Mouse (Mus musculus) layer of hippocampus, postnatal 36 days (tissue): ENCODE measurements around the gene Tctex1d2. TPM values are rescaled to one million over a fixed set of nuclear protein-coding genes. Genes with fewer than 3 reads are reported as not detected.

Source experiments
- DNase-seq, 2 experiments: peaks; one replicate each; pipeline ENCODE4 v3.0.0; 2022
- total RNA-seq, 2 experiments: library from RNA; stranded (reverse); gene quantifications; 2 replicates each; pipeline ENCODE4 v1.2.3; 2021

Tctex1d2 gene
- total RNA-seq = 10 to 100 TPM; 12.0 to 13.2 TPM

DNA sequence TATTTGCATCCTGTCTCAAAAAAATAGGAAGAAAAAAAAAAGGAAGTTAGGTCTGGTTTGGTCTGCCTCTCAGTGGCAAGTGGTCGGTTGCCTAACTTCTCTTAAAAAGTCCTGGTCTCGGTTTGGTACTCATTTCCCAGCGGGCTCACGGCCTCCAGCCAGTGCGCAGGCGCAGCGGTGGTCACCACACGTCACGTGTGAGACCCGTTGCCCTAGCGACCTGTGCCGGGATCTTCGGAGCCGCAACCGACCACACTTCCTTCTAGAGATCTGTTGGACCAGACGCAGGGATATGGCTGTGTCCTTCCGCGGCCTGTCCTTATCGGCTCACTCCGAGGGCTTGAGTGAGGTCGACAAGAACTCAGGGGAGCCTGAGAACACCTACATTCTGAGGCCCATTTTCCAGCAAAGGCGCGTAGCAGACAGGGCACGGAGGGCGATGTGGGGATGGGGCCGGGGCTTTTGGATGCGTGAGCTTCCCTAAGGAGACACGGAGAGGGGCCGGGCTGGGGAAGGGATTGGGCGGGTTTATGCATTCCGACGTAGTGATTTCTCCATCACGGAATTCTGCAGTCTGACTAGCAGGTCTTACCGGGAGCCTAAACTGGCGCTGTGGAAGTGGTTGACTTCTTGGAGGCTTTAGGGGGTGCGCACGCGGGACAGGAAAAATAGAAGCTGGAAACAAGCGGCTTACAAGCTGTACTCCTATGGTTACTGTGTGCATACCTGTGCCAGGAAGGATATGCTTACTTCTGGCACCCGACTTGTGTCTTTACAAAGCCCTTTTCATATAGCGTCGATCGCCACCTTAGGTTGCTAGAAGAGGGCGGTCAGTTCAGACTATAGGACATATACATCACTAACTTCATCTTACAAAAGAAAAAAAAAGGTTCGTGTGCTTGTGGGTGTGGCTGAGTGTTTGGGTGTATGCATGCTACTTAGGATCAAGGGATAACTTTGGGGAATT, at the start of gene Tctex1d2:
Gene Tctex1d2, plus strand, starts transcription at position 186 of the 967 bp plus-strand sequence.
- DNase-seq = peak; percentile 86 to 91

- DNase-seq = peak in 1 of 2 experiments; percentile 12
These were observed 48.2 kb upstream of the Tctex1d2 start for GRCm38 (mm10) chr16:32371351-32371750.

DNA sequence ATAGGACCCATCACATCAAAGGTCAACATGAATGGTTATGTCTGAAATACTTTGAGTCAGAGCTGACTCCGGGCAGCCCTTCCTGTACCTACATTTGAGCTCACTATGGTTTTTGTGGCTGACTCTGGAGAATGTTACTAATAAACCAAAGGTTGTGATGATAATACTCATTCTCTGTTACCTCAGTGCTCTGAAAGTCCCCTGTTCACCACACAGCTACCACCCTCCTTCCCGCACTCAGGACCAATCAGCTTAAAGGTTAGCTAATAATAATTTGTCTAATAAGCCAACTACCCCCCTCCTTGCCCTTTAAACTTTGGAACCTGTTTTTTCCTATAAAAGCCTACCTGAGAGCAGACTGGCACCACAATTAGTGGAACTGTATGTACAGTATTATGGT, 39.9 kb upstream of the Tctex1d2 start:
- DNase-seq = no peak

DNA sequence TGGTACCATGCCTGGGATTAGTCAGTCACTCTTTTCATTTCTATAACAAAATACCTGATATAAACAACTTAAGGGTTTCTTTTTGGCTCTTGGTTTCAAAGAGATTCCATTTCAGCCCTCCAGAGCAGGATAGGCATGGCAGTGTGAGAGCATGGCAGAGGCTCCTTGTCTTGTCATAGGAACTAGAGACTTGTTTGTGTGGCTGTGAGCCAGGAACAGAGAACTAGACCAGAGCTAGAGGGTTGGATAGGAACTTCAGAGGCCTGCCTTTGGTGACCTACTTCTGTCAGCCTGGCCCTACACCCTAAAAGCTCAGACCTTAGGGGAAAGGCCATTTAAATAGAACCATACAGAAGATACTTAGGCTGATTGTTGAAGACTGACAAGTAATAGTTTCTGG, 36.6 kb upstream of the Tctex1d2 start:
- no peak for DNase-seq

DNA sequence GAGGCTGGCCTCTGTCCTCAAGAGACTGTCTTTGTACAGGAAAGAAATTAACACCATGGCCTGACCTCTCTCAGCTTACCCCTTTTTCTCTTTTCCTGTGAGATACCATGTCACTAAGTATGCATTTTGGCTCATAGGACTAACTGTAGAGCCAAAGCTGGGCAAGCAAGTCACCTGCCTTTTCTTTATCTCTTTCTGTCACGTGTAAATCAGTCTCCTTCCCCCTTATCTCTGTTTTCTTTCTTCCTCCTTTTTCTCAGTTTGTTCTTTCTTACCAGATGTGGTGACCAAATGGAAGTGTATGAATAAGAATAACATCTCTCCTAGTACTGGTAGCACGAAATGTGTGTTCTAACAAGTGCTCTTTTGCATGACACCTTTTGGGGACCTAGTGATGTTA, 34.6 kb upstream of the Tctex1d2 start:
- no peak for DNase-seq

DNA sequence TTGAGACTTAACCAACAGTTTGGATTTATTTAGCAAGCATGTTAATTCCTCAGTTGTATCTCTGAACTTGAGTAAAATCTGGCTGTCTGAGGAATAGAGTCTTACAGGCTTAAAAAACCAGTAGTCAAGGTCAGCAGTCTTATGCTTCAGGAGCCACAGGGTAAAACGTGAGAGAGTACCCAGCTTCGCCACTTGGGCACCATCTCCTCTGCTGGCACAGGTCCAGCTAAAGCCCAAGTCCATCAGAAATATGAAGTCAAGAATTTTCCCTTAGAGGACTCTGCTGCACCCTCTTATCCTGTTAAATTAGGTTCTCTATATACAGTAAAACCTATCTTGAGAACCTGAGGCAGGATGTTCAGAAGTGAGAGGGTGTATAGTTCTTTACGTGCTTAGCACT, 32.7 kb upstream of the Tctex1d2 start:
- DNase-seq = no peak

GRCm38 (mm10) chr16:32389049-32389448, 30.5 kb upstream of the Tctex1d2 start:
- DNase-seq = no peak

DNA sequence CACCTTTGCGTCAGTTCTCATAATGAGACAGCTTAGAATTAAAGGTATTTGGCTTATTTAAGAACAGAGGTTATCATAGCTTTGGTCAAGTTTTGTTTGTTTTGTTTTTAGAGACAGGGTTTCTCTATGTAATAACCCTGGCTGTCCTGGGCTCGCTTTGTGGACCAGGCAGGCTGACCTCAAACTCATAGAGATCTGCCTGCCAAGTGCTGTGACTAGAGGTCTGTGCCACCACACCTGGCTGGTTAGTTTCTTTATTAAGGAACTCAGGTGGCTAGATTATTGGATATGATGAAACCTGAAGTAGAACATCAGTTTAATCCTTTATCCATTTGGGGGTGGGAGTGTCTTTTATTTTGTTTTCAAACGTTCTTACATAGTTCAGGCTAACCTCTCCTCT, 29.7 kb upstream of the Tctex1d2 start:
- DNase-seq = no peak

- DNase-seq = no peak
These were observed 28.6 kb upstream of the Tctex1d2 start for GRCm38 (mm10) chr16:32390882-32391281.

- no peak for DNase-seq
These were observed 23.6 kb upstream of the Tctex1d2 start for GRCm38 (mm10) chr16:32395679-32396540.

- no peak for DNase-seq
These were observed 23.0 kb upstream of the Tctex1d2 start for GRCm38 (mm10) chr16:32396541-32396835.

- DNase-seq = no peak
These were observed 21.3 kb upstream of the Tctex1d2 start for GRCm38 (mm10) chr16:32398206-32398605.

DNA sequence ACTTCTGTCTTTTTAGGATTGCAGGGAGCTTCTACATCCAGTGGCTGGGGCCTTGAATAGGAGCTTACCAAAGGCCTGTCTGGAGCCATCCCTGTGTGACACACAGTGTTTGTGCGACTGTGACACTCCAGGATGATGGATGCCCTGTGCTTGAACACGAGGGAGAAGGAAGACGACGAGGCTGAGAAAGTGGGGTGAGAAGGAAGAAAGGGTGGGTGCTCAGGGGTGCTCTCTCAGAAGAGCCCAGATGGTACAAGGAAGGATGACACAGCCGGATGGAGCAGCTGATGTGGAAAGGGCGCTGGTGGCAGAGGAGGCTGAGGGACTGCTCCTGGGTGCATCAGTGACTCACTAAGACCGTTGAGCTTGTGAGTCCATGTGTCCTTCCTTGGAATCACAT, 19.2 kb upstream of the Tctex1d2 start, which contains the start of gene Tm4sf19:
Gene Tm4sf19, plus strand, starts transcription at position 240 of the 400 bp plus-strand sequence.
- no peak for DNase-seq

DNA sequence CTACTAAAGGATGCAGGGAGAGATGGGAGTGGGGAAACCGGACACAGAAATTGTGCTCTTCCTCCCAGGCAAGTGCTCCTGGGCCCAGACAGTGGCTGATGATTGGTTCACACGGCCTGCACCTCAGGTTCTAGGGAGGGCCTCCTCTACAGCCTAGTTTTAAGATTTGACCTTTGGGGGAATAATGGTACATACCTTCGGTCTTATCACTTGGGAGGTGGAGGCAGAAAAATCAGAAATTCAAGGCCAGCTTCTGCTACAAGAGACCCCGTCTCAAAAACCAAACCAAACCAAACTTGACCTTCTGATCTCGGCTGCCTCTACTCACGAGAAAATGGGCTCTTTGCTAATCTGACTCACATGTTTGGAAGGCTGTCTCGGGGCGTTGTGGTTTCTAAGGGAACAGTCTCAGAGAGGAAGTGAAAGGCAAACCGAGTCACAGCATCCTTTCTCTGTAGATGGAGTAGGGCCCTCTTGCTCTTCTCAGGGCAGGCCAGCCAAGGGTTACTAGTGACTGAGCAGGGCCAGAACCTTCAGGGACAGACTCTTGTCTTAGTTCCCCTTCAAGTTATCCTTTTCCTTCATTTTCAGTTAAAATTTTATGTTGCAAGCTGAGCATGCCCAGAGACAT, 18.1 kb upstream of the Tctex1d2 start:
- DNase-seq = no peak

DNA sequence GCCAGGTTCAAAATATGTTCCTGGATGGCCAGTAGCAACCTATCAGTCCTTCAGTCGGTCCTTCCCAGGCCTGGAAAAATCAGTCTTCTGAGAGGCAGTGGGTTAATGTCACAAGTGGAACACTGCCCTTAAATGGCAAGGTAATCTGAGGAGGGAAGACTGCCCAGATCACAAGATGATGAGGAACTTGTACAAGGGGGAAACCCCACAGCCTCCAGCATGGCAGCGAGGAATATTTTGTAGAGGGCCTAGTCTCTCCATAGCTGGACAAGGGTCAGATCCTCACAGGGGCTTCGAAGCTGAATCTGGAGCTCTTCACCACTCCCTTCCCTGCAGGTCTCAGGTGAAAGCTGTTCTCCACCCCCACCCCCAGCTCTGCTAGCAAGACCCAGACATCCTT, 16.7 kb upstream of the Tctex1d2 start:
- DNase-seq = no peak

DNA sequence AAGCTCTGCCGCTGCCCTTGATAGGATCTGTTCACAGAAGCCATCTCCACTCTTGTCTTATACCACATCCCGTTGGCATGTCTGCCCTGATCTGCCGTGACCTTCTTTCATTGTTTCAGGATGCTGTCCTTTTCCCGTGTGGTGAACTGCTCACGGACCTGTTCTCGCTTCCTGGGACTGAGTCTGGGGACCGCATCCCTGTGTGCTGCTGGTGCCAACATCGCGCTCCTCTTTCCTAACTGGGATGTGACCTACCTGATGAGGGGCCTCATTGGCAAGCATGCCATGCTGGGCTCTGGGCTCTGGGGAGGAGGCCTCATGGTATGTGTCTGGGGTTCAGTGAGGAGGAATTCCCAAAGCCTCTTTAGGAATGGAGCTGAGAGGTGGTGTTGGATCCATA, 13.8 kb upstream of the Tctex1d2 start:
- DNase-seq = no peak

DNA sequence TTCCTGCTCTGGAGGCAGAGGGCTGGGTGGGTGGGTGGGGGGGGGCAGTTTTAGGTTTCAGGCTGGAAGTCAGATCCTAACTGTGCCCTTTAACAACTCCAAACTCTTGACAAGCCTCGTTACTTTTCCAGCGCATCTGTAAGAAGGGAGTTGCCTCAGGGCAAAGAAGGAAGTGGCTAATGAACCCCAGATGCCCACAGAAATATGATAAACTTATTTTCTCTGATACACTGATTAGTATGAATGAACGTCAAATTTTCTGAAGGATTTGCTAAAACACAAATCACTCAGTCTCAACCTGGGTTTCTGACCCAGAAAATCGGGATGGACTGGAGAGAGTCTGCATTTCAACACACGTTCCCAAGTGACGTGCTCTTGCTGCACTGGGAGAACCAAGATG, 12.8 kb upstream of the Tctex1d2 start:
- DNase-seq = no peak

- DNase-seq = no peak
These were observed 11.8 kb upstream of the Tctex1d2 start for GRCm38 (mm10) chr16:32407730-32408129.

GRCm38 (mm10) chr16:32417457-32417856, 2.0 kb upstream of the Tctex1d2 start:
- no peak for DNase-seq

DNA sequence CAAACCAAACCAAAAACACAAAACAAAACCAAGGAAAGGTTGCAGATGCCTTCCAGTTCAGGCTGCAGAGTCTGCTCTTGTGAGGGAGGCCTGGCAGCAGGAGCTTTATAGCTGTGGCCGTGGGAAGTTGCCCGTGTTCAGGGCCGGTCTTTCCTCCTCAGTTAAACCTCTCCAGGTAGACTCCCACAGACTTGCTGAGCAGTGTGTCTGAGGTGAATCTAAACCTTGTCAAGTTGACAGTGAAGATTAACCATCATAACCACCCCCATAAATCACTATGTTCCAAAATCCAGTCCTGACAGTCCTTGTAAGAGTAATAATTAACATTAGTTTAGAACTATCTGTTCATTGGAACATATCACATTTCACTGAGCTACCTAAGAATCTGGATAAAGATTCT, 8.0 kb downstream of the Tctex1d2 start:
- DNase-seq = no peak

GRCm38 (mm10) chr16:32430474-32431046, 11.1 kb downstream of the Tctex1d2 start, which contains the start of gene Pcyt1a:
Gene Pcyt1a, plus strand, starts transcription at chr16:32430921.
- peak; percentile 88 for DNase-seq

DNA sequence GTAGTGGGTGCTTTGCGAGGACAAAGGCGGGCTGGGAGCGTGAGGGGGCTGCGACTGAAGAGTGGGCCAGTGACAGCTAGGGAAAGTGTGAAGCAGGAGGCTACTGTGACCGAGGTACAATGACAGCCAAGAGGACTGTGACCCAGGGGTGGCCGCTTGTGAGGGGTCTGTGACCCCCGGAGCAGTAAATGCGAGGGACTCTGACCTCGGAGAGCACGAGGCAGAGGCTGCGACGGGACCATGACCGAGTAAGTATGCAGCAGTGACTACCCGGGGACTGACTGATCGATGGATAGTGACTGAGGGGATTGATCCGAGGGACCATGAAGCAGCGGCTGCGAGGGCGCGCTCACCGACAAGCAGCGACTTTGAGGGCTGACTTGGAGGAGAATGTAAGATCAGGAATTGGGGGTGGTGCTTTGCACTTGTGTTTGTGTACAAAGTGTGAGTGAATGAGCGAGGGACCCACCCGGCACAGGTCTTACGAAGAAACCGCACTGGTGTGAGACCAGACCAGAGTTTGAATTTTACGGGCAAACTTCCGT, 11.6 kb downstream of the Tctex1d2 start:
- DNase-seq = no peak
